Mouse (Mus musculus) forebrain, embryonic 14.5 days (tissue): ENCODE results near the gene Csrnp2. TPM values are rescaled to one million over a fixed set of nuclear protein-coding genes. Genes with fewer than 3 reads are reported as not detected.

ENCODE experiments used
- ATAC-seq: fragments of 200-750 bp; cut with Nextera tagmentation; 2 replicates; pipeline ENCODE4 v1.8.0; 2017; ENCODE audit warnings: mild to moderate bottlenecking, moderate library complexity
- DNase-seq: peaks from one replicate; pipeline ENCODE4 v3.0.0-alpha.2; 2015; ENCODE audit warnings: low spot score
- H3K27ac ChIP-seq: fragments of 300-500 bp; sonication (generic); 2 replicates; pipeline ENCODE4 v1.5.1; 2014; ENCODE audit warnings: low read depth, mild to moderate bottlenecking, control low read depth, low read length, moderate library complexity
- H3K27me3 ChIP-seq: fragments of 300-500 bp; sonication (generic); replicated peaks from 2 replicates; pipeline ENCODE4 v1.6.1; 2014; ENCODE audit warnings: low read length, control low read depth, mixed read lengths; ENCODE audit not compliant: control insufficient read depth, insufficient read depth
- H3K36me3 ChIP-seq: fragments of 300-500 bp; sonication (generic); 2 replicates; pipeline ENCODE4 v1.6.1; 2014; ENCODE audit warnings: low read length, control low read depth; ENCODE audit not compliant: control insufficient read depth, insufficient read depth
- H3K4me1 ChIP-seq: fragments of 300-500 bp; sonication (generic); 2 replicates; pipeline ENCODE4 v1.6.1; 2014; ENCODE audit warnings: antibody characterized with exemption, low read length, control low read depth; ENCODE audit not compliant: control insufficient read depth, insufficient read depth
- H3K4me2 ChIP-seq: fragments of 300-500 bp; sonication (generic); 2 replicates; pipeline ENCODE4 v1.6.1; 2014; ENCODE audit warnings: mild to moderate bottlenecking, control low read depth, low read length
- H3K4me3 ChIP-seq: fragments of 300-500 bp; sonication (generic); 2 replicates; pipeline ENCODE4 v1.5.1; 2014; ENCODE audit warnings: low read depth, low read length, control low read depth
- H3K9ac ChIP-seq: fragments of 300-500 bp; sonication (generic); 2 replicates; pipeline ENCODE4 v1.6.1; 2014; ENCODE audit warnings: mild to moderate bottlenecking, low read length, control low read depth, moderate library complexity
- H3K9me3 ChIP-seq: fragments of 300-500 bp; sonication (generic); replicated peaks from 2 replicates; pipeline ENCODE4 v1.6.1; 2016; ENCODE audit warnings: low read length, control low read depth, mixed read lengths; ENCODE audit not compliant: control insufficient read depth
- WGBS: fragments of 180-500 bp; shearing (Covaris S2); extraction: QIAGEN DNeasy Blood & Tissue Kit; methylation state at CpG from one replicate; pipeline ENCODE4 v1.1.7; 2014; 5-methylcytosine and 5-hydroxymethylcytosine counted together
- polyA plus RNA-seq: library from polyadenylated mRNA; unstranded; fragments of >200 nt; fragmentation: Nextera tagmentation; extraction: Ambion mirVana; gene quantifications from 2 replicates; pipeline ENCODE4 v1.2.1, GENCODE M21; 2014

The Csrnp2 gene
- polyA plus RNA-seq, 1 experiment from 2014 or later: 37.1 TPM

- H3K9ac ChIP-seq: no peak overlapping the region
- 59% methylated on average over 7 of the region's 7 CpGs for WGBS
- ATAC-seq (no peak), DNase-seq (no peak)
- no peaks in the 10 kb centered on the region for H3K9me3 ChIP-seq
- H3K27ac ChIP-seq: no peak overlapping the region
- no peaks in the 10 kb centered on the region for H3K4me1 ChIP-seq
- H3K4me2 ChIP-seq: no peak overlapping the region
- no peaks in the 10 kb centered on the region for H3K36me3 ChIP-seq
- H3K4me3 ChIP-seq: no peak overlapping the region
- no peaks in the 10 kb centered on the region for H3K27me3 ChIP-seq
Observed at GRCm38 (mm10) chr15:100456356-100456991, 38.8 kb downstream of the Csrnp2 start.

GRCm38 (mm10) chr15:100452486-100452885, 42.8 kb downstream of the Csrnp2 start:
- Histone ChIP-seq H3K9ac (no peak overlapping the region), H3K27me3 (no peaks in the 10 kb centered on the region), H3K4me3 (no peak overlapping the region), H3K36me3 (no peaks in the 10 kb centered on the region), H3K4me2 (no peak overlapping the region), H3K27ac (no peak overlapping the region), H3K9me3 (no peaks in the 10 kb centered on the region), H3K4me1 (no peaks in the 10 kb centered on the region)
- ATAC-seq: no peak
- no peak for DNase-seq
- 79% methylated on average over 11 of the region's 11 CpGs for WGBS

- no peak for ATAC-seq
- H3K9me3 ChIP-seq: no peaks in the 10 kb centered on the region
- no peak overlapping the region for H3K4me2 ChIP-seq
- H3K36me3 ChIP-seq: no peaks in the 10 kb centered on the region
- H3K27me3 ChIP-seq: no peaks in the 10 kb centered on the region
- H3K4me3 ChIP-seq: no peak overlapping the region
- no peaks in the 10 kb centered on the region for H3K4me1 ChIP-seq
- peak; percentile 49 for DNase-seq
- no peak overlapping the region for H3K27ac ChIP-seq
- 62% methylated on average over 16 of the region's 16 CpGs for WGBS
- no peak overlapping the region for H3K9ac ChIP-seq
Observed at GRCm38 (mm10) chr15:100451245-100451644, 44.0 kb downstream of the Csrnp2 start.

GRCm38 (mm10) chr15:100449495-100449894, 45.8 kb downstream of the Csrnp2 start:
- H3K4me3 ChIP-seq: no peak overlapping the region
- no peaks in the 10 kb centered on the region for H3K27me3 ChIP-seq
- no peak for DNase-seq
- no peak for ATAC-seq
- H3K4me1 ChIP-seq: no peaks in the 10 kb centered on the region
- no peak overlapping the region for H3K9ac ChIP-seq
- H3K36me3 ChIP-seq: no peaks in the 10 kb centered on the region
- no peak overlapping the region for H3K27ac ChIP-seq
- WGBS: 92% methylated on average over 3 of the region's 3 CpGs
- H3K9me3 ChIP-seq: no peaks in the 10 kb centered on the region
- H3K4me2 ChIP-seq: no peak overlapping the region

- WGBS: 79% methylated on average over 4 of the region's 4 CpGs
- Histone ChIP-seq H3K9me3 (no peaks in the 10 kb centered on the region), H3K4me1 (0 out of 2 replicates have a peak, but pooled peaks cover 3% of the 10 kb centered on the region), H3K4me3 (no peak overlapping the region), H3K4me2 (no peak overlapping the region), H3K9ac (no peak overlapping the region), H3K27me3 (no peaks in the 10 kb centered on the region), H3K36me3 (no peaks in the 10 kb centered on the region), H3K27ac (no peak overlapping the region)
- no peak for ATAC-seq
- no peak for DNase-seq
Observed at GRCm38 (mm10) chr15:100448572-100448971, 46.7 kb downstream of the Csrnp2 start.

GRCm38 (mm10) chr15:100446887-100447286, 48.4 kb downstream of the Csrnp2 start:
- Histone ChIP-seq H3K36me3 (no peaks in the 10 kb centered on the region), H3K4me2 (no peak overlapping the region), H3K27me3 (no peaks in the 10 kb centered on the region), H3K9ac (no peak overlapping the region), H3K4me1 (0 out of 2 replicates have a peak, but pooled peaks cover 3% of the 10 kb centered on the region), H3K27ac (no peak overlapping the region), H3K9me3 (no peaks in the 10 kb centered on the region), H3K4me3 (no peak overlapping the region)
- ATAC-seq (no peak), DNase-seq (no peak)
- 84% methylated on average over 2 of the region's 2 CpGs for WGBS

GRCm38 (mm10) chr15:100443126-100443922, 52.0 kb downstream of the Csrnp2 start:
- Histone ChIP-seq H3K9me3 (no peaks in the 10 kb centered on the region), H3K4me3 (peak overlapping the region; percentile 28), H3K27ac (peak overlapping the region; percentile 65; the same call in 1 of the 2 replicates), H3K9ac (peak overlapping the region; percentile 61), H3K4me2 (peak overlapping the region; percentile 65), H3K4me1 (0 out of 2 replicates have a peak, but pooled peaks cover 3% of the 10 kb centered on the region), H3K36me3 (no peaks in the 10 kb centered on the region), H3K27me3 (no peaks in the 10 kb centered on the region)
- DNase-seq: peak; percentile 98
- ATAC-seq: peak; percentile 99
- 8% methylated on average over 21 of the region's 31 CpGs for WGBS

GRCm38 (mm10) chr15:100436518-100436917, 58.8 kb downstream of the Csrnp2 start:
- Histone ChIP-seq H3K4me2 (no peak overlapping the region), H3K27me3 (no peaks in the 10 kb centered on the region), H3K9me3 (no peaks in the 10 kb centered on the region), H3K4me1 (no peaks in the 10 kb centered on the region), H3K9ac (no peak overlapping the region), H3K36me3 (no peaks in the 10 kb centered on the region), H3K4me3 (no peak overlapping the region), H3K27ac (no peak overlapping the region)
- WGBS: 71% methylated on average over 10 of the region's 10 CpGs
- ATAC-seq (no peak), DNase-seq (no peak)

- no peaks in the 10 kb centered on the region for H3K9me3 ChIP-seq
Observed at GRCm38 (mm10) chr15:100436112-100436511, 59.2 kb downstream of the Csrnp2 start.

More at GRCm38 (mm10) chr15:100436112-100436511, 59.2 kb downstream of the Csrnp2 start:
- no peaks in the 10 kb centered on the region for H3K4me1 ChIP-seq
- no peak overlapping the region for H3K4me2 ChIP-seq
- H3K9ac ChIP-seq: no peak overlapping the region
- DNase-seq (no peak), ATAC-seq (no peak)
- no peak overlapping the region for H3K4me3 ChIP-seq
- no peak overlapping the region for H3K27ac ChIP-seq
- WGBS: 90% methylated on average over 4 of the region's 4 CpGs
- H3K36me3 ChIP-seq: no peaks in the 10 kb centered on the region
- no peaks in the 10 kb centered on the region for H3K27me3 ChIP-seq
